Mouse (Mus musculus): ENCODE measurements around the gene Pcnt.

- no peak for TF ChIP-seq POLR2A (IDR thresholded peaks at IDR 0.05; ENCODE audit: insufficient read depth, low read depth, low read length)
- no peak for TF ChIP-seq EP300 (IDR thresholded peaks at IDR 0.05; ENCODE audit: insufficient read depth, low read depth, low read length)
- no peak for TF ChIP-seq CTCF (IDR thresholded peaks at IDR 0.05)
Observed at GRCm38 (mm10) chr10:76445996-76446681, 3.6 kb upstream of the Pcnt start.

Measured in heart, adult 2 months (tissue).